Mouse (Mus musculus): Measurements from ENCODE around the gene Bmper.

Gene Bmper

GRCm38 (mm10) chr9:23442168-23442567, 219.3 kb downstream of the Bmper start:
- DNase-seq, result no peak

DNA sequence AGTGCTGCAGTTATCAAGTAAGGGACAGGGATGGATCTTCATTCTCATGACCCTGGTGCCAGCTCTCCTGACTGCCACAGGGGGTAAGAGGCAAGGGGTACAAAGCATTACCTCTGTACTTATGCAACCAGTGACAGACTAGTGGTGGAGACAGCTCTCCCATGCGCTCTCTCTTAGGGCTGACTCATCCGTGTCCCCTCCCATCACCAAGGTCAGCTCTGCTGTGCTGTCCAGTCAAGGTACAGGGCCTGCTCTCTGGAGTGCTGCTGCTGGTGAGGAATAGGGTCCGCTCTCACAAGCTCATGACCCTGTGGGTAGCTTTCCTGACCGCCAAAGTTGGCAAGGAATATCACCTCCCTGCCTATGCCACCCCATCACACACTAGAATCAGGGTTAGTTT, 222.1 kb downstream of the Bmper start:
- DNase-seq, result no peak

- DNase-seq, result no peak
These were observed 224.5 kb downstream of the Bmper start for GRCm38 (mm10) chr9:23447271-23447961.

DNA sequence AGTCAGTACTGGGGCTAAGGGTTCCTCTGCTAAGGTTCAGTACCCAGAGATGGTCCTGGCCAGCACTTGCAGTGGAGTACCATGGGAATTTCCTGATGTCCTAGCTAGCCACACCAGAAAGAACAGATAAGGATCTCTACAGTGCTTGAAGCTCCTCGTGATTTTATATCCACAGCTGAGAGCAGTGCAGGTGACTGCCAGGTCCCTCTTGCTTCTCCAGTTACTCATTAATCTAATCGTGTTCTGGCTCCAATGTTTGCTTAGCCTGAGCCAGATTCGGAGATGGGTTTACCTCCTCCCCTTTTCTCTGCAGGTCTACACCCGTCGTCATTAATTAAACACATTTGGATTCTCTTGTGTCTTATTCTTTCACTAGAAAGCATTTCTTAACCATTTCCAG, 230.4 kb downstream of the Bmper start:
- no peak for DNase-seq

- DNase-seq, result no peak
These were observed 234.3 kb downstream of the Bmper start for GRCm38 (mm10) chr9:23457186-23457585.

DNA sequence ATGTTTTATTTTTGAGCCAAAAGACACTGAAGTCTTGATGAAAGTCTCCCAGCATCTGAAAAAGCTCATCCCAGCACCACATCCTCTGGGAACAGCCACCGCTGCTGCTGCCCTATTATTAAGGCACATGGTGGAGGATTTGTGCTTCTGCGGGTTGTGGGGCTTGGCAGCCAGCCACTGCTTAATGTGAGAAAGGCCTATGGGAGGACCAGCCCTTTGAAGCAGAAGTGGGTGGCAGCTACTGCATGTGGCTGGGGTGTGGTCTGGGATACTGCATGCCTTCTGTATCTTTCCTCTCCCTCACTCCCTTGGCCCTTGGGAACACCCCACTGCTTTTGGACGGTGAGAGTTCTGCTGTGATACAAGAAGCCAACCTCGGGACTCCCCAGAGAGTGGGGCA, 237.8 kb downstream of the Bmper start:
- no peak for DNase-seq

- DNase-seq, result no peak
These were observed 240.2 kb downstream of the Bmper start for GRCm38 (mm10) chr9:23462949-23463608.

DNA sequence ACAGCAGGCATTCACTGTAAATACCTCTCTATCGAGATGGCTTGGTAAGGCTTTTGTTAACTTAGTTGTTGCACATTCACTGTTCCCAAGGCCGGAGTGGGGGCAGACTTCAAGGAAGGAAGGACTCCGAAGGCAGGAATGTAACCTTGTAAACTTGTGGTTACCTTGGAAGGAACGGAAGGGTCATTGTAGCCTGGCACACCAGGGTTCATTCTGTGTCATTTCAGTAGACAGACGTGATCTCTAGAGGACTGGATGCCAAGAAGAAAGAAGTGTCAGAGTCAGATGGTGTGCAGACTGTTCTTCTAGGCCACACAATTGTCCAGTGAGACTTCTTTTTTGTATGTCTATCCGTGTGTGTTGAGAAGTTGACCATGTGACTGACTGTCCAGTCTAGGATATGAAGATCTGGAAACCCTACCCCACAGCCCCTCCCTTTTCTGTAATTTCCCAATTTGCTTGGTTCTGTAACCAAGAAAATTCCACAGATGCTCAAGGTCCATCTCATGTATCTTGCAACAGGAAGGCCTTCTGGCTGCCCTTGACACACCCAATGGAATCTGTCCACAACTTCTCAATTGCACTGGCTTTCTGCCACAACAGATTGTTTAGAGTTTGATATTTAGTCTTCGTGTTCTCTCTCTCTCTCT, 242.2 kb downstream of the Bmper start:
- no peak for DNase-seq

GRCm38 (mm10) chr9:23469886-23470285, 247.0 kb downstream of the Bmper start:
- DNase-seq, result no peak

DNA sequence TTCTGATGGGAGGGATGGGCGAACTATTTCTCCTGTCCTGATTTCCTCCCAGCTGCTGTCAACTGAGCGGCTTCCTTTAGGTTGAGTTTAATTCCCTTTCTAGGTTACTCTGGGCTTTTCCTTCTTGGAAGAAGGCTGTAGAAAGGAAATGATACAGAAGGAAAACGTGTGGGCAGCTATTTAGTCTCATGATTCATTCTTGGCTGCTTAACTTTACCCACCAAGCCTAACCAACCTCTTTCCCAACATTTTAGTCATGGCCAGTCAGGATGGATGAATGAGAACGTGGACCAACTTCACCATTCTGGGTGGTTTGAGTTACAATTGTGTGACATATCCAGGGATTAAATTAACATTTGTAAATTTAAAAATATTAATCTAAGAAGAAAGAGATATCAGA, 263.0 kb downstream of the Bmper start:
- no peak for DNase-seq

DNA sequence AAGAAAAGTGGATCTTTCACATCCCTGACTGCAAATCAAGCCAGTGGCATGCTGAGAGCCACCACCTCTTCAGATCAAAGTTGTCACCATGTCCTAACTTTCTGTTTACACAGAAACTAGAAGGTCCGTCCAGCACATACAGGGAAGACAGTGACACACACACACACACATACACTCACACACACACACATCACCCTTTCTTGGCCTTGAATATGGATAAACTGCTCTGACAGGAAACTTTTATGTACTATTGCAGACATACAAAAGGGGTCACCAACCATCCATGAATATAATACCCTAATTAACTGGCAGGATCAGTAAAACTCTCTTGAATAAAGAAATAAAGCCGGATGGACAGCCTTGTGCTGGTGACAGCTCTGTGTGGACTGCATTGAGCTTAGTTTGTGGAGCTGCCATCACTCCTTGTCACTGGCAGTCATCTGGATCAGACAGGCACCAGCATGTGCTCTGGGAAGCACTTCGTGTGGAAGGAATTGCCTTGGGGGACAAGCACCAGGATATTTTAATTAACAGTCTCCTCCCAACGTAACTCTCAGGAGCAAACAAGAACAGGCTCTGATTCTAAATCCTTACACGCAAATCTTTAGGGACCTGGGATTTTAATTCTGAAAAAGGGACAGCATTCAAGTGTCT, 264.0 kb downstream of the Bmper start:
- DNase-seq, result no peak

DNA sequence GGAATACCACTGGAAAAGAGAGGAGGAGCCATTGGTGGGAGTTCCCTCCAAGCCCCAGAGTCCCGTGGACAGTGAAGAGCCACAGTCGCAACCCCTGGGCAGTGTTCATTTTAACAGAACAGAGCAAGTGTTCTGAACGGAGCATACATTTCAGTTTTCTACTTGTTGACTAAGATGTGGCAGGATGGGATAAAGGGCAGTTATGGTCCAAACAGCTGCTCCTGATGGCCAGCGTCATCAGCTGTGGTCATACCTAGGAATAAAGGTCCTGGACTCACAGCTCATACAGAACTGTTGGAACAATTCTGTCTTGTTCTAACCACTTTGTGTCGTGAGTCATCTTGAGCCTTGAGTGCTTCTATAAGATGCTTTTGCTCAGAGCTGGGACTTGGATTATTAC, 265.4 kb downstream of the Bmper start:
- DNase-seq, result no peak

- DNase-seq, result no peak
These were observed 272.5 kb downstream of the Bmper start for GRCm38 (mm10) chr9:23495400-23495799.

GRCm38 (mm10) chr9:23497626-23498025, 274.8 kb downstream of the Bmper start:
- DNase-seq, result no peak

- DNase-seq, result no peak
These were observed 311.0 kb downstream of the Bmper start for GRCm38 (mm10) chr9:23533870-23534269.

Data from cerebellum, adult 11-12 months (tissue).